Mouse (Mus musculus) lung, adult 2 months (tissue): ENCODE measurements around the gene Large2.

ENCODE experiments used
- CTCF ChIP-seq: fragments of 200-500 bp; IDR thresholded peaks from 2 replicates; pipeline ENCODE4 v1.5.1; 2011; ENCODE audit warnings: mild to moderate bottlenecking, low read length, control low read depth; ENCODE audit not compliant: insufficient read depth
- POLR2A ChIP-seq: fragments of 200-500 bp; IDR thresholded peaks from 2 replicates; pipeline ENCODE4 v1.6.1; 2011; ENCODE audit warnings: low read depth, mild to moderate bottlenecking, control low read depth, low read length, borderline replicate concordance; ENCODE audit errors: extremely low read depth

- TF ChIP-seq POLR2A (no peak), CTCF (no peak)
Observed at GRCm38 (mm10) chr2:92359301-92359700, 15.4 kb downstream of the Large2 start.
